Mouse (Mus musculus): ENCODE data around the gene Rbbp5. TPM values are rescaled to one million over a fixed set of nuclear protein-coding genes. Genes with fewer than 3 reads are reported as not detected.

Rbbp5 gene
- total RNA-seq, 2 experiments from 2014 or later, result 47.7 to 51.8 TPM

GRCm38 (mm10) chr1:132500535-132500934 is 23.4 kb downstream of the Rbbp5 start:
- no peak for ATAC-seq (replicated peaks; ENCODE audit: poor library complexity)

- ATAC-seq (replicated peaks; ENCODE audit: poor library complexity), result no peak
These were observed 28.0 kb downstream of the Rbbp5 start for GRCm38 (mm10) chr1:132505155-132505554.

DNA sequence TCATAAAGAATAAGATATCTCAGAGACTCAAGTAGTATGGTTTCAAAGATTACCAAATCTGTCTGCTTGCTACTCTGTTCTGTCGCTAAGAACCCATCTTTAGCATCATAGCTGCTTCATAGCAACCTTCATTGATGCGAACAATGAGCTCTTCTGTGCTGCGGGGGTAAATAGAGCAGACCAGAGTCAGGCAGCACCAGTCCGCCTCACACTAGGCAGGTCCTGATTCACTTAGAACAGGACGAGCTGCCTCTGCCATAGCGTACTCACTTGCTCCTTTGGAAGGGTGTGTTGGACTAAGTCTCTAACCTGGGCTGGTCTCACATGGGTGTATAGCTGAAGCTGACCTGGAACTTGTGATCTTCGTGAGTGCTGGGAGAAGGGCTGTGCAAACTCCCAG is 28.9 kb downstream of the Rbbp5 start, which contains the start of gene Tmem81:
Gene Tmem81, plus strand, starts transcription at position 173 of the 400 bp plus-strand sequence.
- ATAC-seq (replicated peaks; ENCODE audit: poor library complexity), result no peak

DNA sequence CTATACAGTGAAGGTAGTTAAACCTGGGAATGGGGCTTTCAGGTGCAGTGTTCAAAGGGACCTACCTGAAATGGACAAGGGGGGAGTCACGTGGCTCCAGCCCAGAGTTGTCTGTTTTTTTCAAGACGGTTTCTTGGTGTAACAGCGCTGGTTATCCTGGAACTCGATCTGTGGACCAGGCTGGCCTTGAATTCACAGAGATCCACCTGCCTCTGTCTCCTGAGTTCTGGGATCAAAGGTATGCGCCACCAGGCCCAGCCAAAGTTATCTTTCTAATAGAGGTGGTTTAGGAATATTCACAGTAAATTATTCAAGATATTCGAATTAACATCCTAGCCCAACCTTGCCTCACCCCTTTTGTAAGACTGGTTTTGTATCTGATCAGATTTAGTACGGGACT is 29.5 kb downstream of the Rbbp5 start:
- no peak for ATAC-seq (replicated peaks; ENCODE audit: poor library complexity)

DNA sequence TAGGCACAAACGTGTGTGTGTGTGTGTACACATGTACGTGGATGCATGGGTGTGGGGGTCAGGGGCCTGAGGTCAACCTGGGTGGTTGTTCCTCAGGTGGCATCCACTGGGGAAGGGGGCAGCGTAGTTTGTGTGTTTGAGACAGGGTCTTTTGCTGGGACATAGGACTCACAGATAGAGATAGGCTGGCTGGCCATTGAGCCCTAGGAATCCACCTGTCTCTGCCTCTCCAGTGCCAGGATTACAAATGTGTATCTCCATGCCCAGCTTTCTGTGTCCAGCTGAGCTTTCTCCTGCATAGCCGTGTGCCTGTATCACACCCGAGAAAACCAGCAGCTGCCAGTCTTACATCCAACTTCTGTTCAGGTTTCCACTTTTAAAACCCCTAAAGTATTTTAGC is 32.6 kb downstream of the Rbbp5 start:
- ATAC-seq (replicated peaks; ENCODE audit: poor library complexity), result no peak

- ATAC-seq (replicated peaks; ENCODE audit: poor library complexity), result no peak
These were observed 34.4 kb downstream of the Rbbp5 start for GRCm38 (mm10) chr1:132511521-132511920.

DNA sequence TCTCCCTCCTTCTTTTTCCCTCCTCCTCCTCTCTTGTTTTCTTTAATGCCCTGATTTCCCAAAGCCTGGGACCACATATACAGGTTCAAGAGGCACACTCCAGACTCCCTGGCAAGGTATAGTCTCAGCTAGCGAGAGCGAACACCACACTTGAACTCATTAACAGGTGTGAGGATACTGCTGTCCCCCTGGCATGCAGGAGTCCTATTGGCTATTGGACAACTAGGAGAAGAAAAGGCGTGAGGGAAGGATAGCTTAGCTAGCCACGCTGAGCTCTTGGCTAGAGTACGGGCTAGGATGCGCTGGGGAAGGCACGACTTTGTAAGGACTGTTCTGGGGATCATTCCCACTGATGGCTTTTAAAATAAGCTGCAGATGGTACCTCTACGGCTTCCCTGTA is 34.9 kb downstream of the Rbbp5 start:
- ATAC-seq (replicated peaks; ENCODE audit: poor library complexity), result no peak

DNA sequence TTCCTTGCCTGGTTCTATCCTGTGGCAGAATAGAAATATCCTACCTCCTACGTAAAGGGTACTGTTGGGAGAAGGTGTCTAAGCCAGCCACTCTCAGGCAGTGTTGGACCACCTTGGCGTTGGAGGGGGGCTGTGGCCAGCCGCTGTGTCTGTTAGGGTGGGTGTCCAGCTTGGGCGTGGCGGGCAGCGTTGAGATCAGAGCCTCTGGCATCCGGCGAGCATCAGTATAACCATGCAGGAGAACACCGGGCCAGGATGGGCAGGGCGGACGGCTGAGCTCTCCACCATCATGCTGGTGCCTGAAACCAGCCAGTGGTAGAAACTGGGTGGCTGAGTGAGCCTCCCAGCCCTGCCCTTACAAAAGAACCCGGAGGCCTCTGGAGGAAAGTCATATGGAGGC is 38.2 kb downstream of the Rbbp5 start:
- ATAC-seq (replicated peaks; ENCODE audit: poor library complexity), result no peak

- ATAC-seq (replicated peaks; ENCODE audit: poor library complexity), result no peak
These were observed 39.6 kb downstream of the Rbbp5 start for GRCm38 (mm10) chr1:132516776-132517175.

DNA sequence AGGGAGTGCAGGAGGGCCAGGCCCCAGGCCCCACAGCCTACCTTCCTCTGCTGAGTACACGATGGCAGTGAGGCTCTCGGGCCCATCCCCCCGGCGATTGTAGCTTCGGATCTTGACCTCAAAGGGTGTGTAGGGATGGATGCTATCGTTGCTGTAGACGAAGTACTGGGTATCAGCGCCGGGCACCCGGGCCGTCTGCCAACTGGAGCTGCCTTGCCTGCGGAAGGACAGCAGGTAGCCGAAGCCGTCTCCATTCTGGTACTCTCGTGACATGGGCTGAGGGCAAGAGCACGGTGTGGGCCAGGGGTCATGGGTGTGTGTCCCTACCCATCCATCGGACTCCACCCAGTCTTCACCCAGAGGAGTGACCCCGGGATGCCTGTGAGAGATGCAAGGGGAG is 41.5 kb downstream of the Rbbp5 start:
- ATAC-seq (replicated peaks; ENCODE audit: poor library complexity), result no peak

GRCm38 (mm10) chr1:132519734-132520133 is 42.6 kb downstream of the Rbbp5 start:
- no peak for ATAC-seq (replicated peaks; ENCODE audit: poor library complexity)

DNA sequence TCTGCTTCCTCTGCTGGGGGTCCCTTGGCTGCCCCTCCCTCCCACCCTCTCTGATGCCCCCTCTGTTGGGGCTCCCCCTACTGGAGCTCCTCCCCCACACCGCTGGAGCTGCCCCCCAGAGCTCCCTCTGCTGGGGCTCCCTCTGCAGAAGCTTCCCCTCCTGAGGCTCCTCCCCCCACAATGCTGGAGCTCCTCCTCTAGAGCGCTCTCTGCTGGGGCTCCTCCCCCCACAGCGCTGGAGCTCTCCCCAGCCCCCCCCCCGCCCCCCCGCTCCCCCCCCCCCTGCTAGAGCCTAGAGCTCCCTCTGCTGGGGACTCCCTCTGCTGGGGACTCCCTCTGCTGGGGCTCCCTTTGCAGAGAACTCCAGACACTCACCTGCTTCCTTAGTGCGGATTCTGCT is 43.6 kb downstream of the Rbbp5 start:
- ATAC-seq (replicated peaks; ENCODE audit: poor library complexity), result peak; percentile 94

DNA sequence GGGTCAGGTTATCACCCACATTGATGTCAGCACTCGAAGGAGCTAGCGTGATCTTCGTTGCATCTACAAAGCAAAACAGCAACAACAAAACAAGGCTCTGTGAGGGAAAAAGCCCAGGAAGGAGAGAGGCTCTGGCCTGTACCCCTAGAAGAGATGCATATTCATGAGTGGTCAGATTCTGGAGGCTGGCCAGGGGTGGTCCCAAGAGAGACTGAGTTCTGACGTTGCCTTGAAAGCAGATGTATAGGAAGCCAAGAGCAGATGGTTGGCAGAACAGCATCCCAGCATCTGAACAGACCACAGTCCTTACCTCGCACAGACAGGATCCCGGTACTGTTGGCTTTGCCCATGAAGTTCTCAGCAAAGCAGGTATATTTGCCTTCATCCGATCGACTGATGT is 45.9 kb downstream of the Rbbp5 start:
- ATAC-seq (replicated peaks; ENCODE audit: poor library complexity), result no peak

GRCm38 (mm10) chr1:132523920-132524319 is 46.8 kb downstream of the Rbbp5 start:
- ATAC-seq (replicated peaks; ENCODE audit: poor library complexity), result peak; percentile 59

DNA sequence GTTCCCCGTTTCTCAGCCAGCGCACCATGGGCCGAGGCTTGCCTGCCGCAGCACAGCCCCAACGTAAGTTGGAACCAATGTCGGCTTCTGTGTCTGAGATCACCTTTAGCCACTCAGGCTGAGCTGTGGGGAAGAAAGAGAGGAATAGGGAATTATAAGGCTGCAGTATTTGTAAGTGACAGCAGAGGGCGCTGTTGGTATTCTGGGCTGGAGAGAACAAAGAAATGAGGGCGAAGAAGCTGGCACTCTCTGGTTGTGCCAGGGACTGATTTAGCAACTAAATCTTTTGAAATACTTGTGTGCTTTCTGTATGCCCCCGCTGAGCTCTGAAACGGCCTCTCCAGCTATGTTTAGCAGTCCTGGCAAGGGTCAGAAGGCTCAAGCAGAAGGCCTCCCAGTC is 48.7 kb downstream of the Rbbp5 start:
- peak; percentile 73 for ATAC-seq (replicated peaks; ENCODE audit: poor library complexity)

DNA sequence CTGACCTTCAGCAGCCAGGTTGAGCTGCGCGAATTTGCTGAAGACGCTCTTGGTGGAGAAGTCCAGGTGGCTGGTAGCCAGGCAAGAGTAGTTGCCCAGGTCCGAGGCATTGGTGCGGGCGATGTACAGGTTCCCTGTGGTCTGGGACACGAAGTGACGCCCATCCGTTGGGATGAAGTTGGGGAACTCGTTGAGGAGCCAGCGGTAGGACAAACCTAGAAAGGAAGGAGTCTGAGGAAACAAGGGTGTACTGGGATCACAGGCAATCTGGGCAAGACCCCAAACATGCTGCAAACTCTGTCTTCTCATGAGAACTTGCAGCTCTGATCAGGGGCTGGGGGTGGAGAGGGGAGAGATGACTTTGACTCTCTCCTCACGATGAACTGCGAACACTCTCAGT is 50.9 kb downstream of the Rbbp5 start:
- ATAC-seq (replicated peaks; ENCODE audit: poor library complexity), result no peak

DNA sequence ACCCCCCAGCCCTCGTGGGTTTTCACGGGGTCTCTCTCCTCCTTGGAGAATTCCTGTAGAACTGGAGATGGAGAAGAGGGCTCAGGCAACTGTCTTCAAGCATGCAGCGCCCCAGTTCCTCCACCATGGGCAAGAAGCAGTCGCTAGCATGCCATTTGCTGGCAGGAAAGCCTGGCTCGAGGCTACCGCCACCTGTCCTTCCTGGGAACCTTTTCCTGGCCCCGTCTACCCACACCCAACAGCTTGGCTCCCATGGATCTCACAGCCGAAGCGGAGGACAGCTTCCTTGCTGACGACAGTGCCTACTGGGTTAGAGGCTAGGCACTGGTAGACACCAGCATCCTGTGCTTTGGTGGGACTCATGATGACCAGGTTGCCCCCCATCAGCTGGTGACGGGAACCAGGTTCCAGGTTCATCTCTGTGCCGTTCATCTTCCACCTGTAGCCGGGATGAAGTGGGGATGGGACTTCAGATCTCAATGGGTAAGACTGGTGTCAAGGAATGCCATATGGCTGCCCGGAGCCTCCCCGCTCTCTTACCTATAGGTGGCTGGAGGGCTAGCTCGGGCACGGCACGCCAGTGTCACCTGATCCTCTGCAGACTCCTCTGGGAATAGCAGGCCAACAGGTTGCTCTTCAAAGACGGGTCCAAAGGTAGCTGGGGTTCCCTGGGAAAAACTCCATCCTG is 51.6 kb downstream of the Rbbp5 start:
- no peak for ATAC-seq (replicated peaks; ENCODE audit: poor library complexity)

GRCm38 (mm10) chr1:132530631-132531191 is 53.5 kb downstream of the Rbbp5 start:
- no peak for ATAC-seq (replicated peaks; ENCODE audit: poor library complexity)

- no peak for ATAC-seq (replicated peaks; ENCODE audit: poor library complexity)
These were observed 55.4 kb downstream of the Rbbp5 start for GRCm38 (mm10) chr1:132532521-132532920.

DNA sequence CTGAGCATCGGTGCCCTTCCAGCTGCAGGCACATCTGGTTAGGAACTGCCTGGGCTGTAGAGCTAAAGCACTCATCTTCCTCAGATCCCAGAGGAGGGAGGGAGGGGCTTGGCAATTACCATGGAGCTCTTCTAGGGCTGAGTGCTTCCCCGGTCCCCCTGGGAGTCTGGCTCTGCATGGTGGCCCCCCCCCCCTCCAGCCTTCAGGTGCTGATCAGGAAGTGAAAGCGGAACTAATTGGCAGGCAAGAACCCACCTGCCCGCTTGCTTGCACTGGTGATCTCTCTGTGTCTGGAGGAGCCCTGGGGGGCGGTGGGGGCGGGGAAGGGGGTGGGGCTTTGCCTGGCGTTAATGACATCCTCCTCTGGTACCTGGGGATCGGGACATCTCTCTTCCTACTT is 56.7 kb downstream of the Rbbp5 start:
- no peak for ATAC-seq (replicated peaks; ENCODE audit: poor library complexity)

DNA sequence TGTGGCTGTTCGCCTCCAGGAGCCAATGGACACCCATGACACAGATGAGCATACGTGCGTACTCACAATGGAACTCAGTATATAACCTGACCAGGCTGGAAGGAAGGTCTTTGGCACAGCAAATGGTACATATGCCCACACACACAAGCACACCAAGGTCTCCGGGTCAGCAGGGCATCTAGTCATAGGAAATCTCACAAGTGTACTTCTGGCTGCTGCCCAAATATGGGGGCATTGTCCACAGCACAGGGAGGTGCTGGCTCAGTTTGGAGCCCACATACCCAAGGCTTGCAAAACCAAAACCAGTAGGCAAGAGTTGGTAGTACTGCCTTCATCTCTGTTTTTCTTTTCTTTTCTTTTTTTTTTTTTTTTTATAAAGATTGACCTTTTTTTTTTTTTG is 58.4 kb downstream of the Rbbp5 start:
- ATAC-seq (replicated peaks; ENCODE audit: poor library complexity), result no peak

GRCm38 (mm10) chr1:132536416-132536815 is 59.3 kb downstream of the Rbbp5 start:
- no peak for ATAC-seq (replicated peaks; ENCODE audit: poor library complexity)

- no peak for ATAC-seq (replicated peaks; ENCODE audit: poor library complexity)
These were observed 60.6 kb downstream of the Rbbp5 start for GRCm38 (mm10) chr1:132537736-132538135.
